In genomic region chr9:14605992-14606391, GRCm38 (mm10) we compare ENCODE assay signal across 15 mouse cellular contexts. TPM values are rescaled to one million over a fixed set of nuclear protein-coding genes. Genes with fewer than 3 reads are reported as not detected.
"Had no signal": no experiment of that assay in that cellular context is flagged by ENCODE, and none has a peak within 500 bp of the region (broad histone marks: within the 10 kb centered on the region; RNA-seq: fewer than 3 reads in every experiment).

No protein-coding gene starts in this region.

- H3K9ac ChIP-seq: limb, embryonic 15.5 days; liver, embryonic 12.5 days; lung, embryonic 14.5 days; neural tube, embryonic 12.5 days had no signal

- H3K27ac ChIP-seq: kidney, postnatal 0 days; limb, embryonic 15.5 days; liver, embryonic 12.5 days; neural tube, embryonic 12.5 days had no signal

- H3K27me3 ChIP-seq: limb, embryonic 15.5 days; liver, embryonic 12.5 days; neural tube, embryonic 12.5 days had no signal

- H3K4me3 ChIP-seq: limb, embryonic 15.5 days; liver, embryonic 12.5 days; neural tube, embryonic 12.5 days had no signal

- H3K9me3 ChIP-seq: limb, embryonic 15.5 days; liver, embryonic 12.5 days; neural tube, embryonic 12.5 days had no signal

- H3K36me3 ChIP-seq: liver, embryonic 12.5 days had no signal

- H3K4me2 ChIP-seq: limb, embryonic 15.5 days; liver, embryonic 12.5 days; lung, embryonic 14.5 days; neural tube, embryonic 12.5 days had no signal

- ATAC-seq: intestine, postnatal 0 days; liver, embryonic 12.5 days had no signal

- DNase-seq: kidney, adult 8-10 months; kidney, postnatal 36 days; layer of hippocampus, adult 9-11 months; layer of hippocampus, postnatal 36 days; lung, embryonic 14.5 days; lung, postnatal 14 days; midbrain, embryonic 14.5 days; right cerebral cortex, postnatal 14 days had no signal

RNA-seq across cellular contexts. Expression of gene Amotl1, which starts 38.9 kb away (rescaled TPM):
- total RNA-seq: megakaryocyte-erythroid progenitor cell, adult 5-6 weeks; monocyte, adult 5-6 weeks had no signal
